Mouse (Mus musculus) adrenal gland, adult 8-10 months (tissue): ENCODE results near the gene Kif1c. TPM values are rescaled to one million over a fixed set of nuclear protein-coding genes. Genes with fewer than 3 reads are reported as not detected.
A peak's percentile ranks its signal among the peaks of the same experiment; 100 is the strongest.

Experiments used
- DNase-seq: peaks from one replicate; pipeline ENCODE4 v3.0.0; 2022
- total RNA-seq, 4 experiments: library from RNA; stranded (reverse); gene quantifications; 2 replicates each; pipeline ENCODE4 v1.2.4; 2022

Kif1c gene
- total RNA-seq, 4 experiments from 2014 or later = 130 to 210 (median 165) TPM

DNA sequence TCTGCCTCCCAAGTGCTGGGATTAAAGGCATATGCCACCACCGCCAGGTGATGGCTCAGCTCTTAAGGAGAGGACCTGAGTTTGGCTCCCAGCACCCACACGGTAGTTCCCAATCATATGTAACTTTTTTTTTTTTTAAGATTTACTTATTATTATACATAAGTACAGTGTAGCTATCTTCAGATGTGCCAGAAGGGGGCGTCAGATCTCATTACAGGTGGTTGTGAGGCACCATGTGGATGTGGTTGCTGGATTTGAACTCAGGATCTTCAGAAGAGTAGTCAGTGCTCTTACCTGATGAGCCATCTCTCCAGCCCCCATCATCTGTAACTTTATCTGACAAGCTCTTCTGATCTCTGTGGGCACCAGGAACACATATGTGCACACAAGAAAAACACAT is 3.0 kb upstream of the Kif1c start:
- DNase-seq = no peak

DNA sequence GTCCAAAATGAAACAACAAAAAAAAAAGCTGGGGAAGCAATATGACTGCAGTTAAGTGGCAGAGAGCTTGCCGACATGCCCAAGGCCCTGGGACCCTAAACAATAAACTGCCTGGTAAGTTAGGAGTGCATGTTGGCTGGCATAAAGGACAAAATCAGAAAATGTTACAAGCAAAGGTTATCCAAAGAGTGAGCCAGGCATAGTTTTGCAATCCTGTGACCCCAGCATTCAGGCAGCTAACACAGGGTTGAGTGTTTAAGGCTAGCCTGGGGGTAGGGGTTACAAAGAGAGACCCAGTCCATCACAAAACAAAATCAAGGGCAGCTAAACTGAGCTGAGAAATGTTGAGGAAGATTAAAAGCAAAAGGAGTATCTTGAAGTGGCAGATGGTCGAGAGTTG is 1.3 kb upstream of the Kif1c start:
- no peak for DNase-seq

DNA sequence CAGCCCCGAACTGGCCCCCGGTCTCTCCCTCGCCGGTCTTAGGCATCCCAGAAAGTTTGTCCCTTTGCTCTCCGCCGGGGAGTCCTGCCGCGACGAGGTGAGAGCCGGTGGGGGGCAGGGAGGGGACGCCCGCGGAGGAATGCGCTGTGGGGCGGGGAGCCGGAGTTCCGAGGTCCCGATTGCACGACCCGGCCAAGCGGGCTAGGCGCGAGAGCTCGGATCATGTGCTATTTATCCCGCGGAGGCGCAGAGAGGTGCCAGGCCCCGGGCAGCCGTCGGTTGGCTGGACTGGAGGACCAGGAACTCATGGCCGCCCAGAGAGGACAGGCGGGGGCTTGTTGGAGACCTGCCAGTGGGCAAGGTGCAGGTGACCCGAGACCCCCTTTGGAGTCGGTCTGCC is 265 bp downstream of the Kif1c start:
- DNase-seq = peak; percentile 67

DNA sequence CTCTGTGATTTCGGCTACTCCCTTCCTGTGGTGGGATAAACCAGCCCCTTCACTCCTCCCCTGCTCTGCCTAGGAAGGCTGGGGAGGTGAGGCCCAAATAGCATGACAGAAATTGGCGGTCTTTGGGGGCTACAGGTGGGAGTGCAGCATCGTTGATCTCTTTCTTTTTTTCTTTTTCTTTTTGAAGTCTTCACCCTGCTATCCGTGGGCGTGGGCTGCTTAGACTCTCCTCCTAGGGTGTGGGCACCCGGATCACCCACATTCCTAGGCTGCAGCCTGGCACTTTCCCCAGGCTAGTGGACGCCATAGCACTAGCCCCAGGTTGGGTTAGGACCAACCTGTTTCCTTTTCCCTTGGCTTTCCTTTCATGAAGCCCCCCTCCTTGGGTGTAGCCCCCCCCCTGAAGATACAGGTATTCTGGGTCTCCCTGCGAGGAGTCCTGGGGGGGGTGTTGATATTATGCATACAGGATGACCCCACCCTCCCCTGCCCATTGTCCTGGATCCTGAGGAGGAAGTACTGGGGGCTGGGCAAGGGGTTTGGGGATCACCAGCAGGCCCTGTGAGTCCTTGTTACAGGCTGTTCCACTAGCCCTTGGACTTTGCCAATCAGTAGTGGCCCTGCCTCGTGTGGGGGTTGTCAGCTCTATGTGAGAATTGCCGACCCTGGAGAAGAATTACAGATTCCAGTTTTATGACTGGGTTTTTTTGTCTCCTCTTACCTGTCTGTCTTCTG is 1.0 kb downstream of the Kif1c start:
- no peak for DNase-seq

DNA sequence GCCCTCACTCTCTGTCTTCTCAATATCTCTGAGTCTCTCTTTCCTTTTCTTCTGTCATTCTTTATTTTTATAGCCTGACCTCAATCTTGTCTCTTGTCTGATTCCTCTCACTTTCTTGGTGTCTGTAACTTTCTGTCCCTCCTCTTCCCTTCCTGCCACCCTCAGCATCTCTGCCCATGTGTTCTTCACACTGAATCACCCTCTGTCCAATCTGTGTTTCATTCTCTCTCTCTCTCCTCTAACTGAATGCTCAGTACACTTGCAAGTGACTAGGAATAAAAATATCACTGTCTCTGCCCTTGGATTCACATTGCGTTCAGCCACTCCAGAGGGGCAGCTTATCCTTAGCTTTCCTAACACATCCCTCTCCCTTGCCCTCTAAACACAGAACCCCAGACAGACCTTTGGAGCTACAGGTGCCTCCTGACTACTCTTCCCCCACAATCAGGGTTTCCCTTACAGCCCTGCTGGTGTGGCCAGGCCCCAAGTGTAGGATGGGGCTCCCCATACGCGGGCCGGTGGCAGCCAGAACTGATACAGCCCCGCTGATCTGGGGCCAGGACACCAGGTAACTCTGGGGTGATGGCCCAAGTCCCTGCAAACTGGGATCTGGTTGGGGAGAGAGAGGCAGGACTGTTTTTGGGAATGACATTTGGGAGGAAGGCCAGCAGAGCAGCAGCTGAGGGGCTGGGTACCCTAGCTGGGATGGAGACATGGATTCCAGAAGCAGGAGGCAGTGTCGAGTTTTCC is 1.8 kb downstream of the Kif1c start:
- no peak for DNase-seq

DNA sequence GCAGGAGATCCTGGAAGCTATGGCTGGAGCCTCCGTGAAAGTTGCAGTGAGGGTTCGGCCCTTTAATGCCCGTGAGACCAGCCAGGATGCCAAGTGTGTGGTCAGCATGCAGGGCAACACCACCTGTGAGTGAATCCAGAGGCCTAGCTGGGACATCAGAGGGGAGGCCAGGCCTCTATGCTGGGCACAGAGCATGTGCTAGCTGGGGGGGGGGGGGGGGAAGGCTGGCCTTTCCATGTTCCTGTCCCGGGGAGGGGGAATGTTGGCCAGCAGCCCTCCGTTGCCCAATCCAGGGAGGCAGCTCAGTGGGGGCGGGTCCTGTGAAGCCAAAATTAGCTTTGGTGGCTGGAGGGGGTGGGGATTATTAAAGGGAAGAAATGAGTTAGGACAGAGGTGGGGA is 2.4 kb downstream of the Kif1c start:
- DNase-seq = no peak

DNA sequence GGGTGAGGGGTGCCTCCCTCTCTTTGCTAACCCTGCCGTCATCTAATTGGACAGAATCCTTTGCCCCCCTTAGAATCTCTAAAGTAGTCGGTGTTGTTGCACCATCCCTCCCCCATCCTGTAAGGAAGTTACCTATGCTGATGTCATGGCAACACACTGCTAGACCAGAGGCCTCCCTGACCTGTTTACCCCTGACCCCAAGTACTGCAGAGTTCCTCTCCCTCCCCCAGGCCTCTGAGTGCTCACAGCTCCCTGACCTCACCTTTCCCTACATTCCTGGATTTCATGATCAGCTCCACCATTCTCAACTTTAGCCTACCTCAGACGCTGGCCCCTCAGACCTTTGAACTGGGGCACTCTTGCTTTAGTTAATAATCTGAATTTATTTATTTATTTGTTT is 5.8 kb downstream of the Kif1c start:
- no peak for DNase-seq

DNA sequence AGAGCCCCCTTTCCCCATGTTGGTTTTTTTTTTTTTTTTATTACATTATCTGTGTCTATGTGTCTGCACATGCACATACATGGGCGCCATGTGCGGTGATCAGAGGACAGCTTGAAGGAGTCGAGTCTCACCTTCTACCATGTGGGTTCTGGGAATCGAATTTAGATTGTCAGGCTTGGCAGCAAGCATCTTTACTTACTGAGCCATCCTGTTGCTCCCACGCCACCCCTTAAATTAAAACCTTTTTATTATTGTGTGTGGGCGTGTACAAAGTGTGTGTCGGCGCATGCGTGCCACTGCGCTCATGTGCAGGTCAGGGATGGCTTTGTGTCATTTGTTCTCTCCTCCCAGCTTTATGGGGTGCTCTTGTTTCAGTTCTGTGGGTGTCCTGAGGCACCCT is 10.7 kb downstream of the Kif1c start:
- no peak for DNase-seq

DNA sequence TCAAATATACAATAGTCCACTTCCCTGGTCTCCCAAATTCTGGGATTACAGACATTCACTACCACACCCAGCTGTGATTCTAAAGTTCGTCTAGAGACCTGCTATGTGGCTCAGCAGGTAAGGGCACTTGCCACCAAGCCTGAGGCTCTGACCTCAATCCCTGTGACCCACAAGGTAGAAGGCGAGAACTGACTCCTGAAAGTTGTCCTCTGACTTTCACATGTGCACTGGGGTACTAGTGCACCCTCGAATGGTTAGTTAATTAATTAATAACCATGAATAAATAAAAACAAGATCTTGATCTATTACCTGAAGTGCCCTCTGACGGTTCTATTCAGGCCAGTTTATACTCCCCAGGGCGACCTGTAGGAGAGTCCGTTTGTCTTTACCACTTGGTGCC is 12.9 kb downstream of the Kif1c start:
- DNase-seq = no peak

DNA sequence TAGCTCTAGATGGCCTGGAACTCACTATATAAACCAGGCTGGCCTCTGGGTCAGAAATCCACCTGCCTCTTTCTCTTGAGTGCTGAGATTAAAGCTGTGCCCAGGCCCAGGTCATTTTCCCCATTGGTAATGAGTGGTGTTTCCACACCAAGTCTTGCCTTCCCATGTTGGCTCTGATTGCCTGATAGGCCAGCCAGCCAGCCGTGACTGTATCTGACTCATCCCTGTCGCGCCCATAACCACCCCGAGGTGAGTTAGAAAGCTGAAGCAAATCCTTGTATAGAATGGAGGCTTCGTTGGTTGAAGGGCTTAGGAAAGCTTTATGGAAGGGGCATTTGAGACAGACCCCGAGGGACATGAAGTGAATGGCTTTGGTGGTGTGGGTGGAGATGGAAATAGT is 15.5 kb downstream of the Kif1c start:
- DNase-seq = no peak

DNA sequence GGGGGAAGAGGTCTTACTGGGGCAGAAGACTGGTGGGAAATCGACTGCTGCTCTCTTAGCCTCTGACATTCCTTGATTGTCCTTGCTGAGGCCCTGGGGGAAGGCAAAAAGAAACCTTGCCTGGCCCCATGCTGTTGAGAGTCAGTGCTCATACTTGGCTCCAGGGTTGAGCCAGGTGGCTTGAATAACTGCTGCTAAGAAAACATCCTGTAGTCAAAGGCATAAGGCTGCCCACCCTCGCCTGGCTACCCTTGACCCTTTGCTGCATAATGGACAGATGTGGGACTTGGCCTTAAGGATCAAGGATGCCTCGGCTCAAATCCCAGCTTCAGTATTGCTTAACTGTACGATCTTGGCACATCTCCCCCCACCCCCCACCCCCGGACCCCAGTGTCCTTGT is 18.1 kb downstream of the Kif1c start:
- DNase-seq = peak; percentile 65

DNA sequence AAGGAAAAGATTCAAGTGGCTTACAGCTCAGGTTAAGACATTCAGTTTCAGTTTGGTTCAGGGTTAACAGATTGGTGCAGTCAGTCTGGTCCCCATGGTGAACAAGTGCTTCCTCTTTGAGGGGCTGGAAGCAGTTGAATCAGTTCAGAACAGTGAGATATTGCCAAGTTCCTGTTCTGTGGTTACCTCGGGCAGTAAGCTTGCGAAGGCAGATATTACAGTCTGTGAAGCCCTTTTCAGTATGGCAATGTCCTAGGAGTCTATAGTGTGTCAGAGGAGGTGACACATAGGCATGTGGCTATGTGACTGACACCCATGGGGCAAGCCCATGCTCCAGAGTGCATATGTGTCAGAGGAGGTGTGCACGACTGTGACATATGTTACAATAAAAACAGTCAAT is 20.2 kb downstream of the Kif1c start:
- DNase-seq = no peak

DNA sequence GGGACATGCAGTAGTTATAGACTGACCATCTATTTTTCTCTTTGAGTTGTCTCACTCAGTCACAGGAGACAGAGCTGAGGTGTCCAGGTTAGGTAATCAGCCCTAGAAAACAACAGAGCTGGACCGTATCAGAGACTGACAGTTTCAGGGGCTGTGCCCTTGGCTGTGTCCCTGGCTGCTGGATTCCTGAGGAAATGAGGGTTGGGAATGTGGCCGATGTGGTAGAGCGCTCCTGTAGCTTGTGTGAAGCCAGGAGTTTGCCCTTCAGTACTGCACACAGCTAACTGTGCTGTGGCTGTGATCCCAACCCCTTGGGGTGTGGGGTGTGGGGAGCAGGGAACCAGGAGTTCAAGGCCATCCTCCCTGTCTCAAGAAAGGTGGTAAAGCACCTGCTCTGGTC is 20.7 kb downstream of the Kif1c start:
- peak; percentile 66 for DNase-seq

DNA sequence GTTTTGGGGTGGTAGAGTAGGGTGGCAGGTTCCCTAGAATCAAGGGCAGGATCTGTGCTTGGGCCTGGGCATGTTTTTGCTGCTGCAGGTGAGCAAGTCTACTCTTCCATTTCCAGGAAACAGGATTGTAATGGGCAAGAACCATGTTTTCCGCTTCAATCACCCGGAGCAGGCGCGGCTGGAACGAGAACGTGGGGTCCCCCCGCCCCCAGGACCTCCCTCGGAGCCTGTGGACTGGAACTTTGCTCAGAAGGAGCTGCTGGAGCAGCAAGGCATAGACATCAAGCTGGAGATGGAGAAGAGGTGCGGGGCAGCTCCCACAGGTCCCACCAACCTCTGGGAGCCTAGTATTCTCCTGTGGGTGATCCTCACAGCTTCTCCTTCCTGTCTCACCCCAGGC is 24.4 kb downstream of the Kif1c start:
- DNase-seq = no peak

DNA sequence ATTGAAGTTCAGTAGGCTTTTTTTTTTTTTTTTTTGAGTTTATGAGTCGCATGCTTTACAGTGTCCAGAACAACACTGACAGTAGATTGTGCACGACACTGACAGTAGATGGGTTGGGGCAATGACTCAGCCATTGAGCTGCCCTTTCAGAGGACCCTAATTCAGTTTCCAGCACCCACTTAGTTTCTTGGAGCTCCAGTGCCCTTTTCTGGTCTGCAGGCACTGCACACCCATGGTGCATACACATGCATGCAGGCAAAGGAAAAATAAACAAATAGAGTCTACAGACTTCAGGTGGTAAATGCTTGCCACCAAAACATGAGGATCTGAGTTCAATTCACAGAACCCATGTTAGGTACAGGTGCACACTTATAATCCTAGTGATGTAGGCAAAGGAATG is 26.2 kb downstream of the Kif1c start:
- DNase-seq = no peak

DNA sequence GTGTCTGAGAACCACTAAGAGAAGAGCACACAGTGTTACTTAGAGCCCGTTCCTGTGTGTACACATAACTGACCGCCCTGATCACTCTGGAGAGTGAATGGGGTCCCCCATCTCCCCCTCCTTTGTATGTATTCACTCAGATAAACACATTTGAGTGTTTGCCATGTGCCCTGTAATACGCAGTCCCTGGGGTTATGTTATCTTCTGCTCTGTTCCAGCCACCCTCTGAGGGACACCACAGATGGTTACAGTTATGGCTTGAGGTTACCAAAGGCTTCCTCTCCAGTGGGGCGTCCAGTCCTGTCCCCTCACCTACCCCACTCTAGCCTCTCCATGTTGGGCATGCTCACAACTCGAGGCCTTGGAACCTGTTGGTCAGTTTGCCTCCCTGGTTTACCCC is 27.0 kb downstream of the Kif1c start:
- no peak for DNase-seq

DNA sequence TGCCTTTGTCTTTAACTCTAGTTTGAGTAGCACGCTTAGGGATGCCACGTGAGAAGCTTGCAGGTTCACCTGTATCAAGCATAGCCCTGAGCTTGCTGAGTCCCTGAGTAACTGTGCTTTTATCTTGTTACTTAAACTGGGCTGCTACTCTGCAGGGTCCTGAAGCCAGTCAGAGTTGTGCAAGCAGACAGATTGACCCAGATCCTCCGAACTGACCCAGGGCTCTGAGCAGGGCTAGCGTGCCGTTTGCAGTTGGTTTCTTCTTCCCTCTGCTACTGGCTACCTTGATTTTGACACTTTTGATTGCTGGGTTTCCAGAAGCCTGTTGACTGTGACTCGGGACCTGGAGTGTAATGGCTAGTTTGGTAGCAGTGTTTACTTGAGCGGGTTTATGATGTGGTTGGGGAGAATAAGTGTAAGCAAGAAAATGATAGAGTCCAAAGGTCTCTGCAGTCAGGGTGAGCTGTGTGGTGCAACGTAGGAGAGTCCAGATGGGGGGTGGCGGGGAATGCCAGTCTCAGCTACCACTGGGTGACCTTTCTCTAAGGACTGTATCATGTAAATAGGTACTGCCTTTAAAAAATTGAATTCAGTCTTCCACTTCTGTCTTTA is 30.2 kb downstream of the Kif1c start:
- DNase-seq = no peak

DNA sequence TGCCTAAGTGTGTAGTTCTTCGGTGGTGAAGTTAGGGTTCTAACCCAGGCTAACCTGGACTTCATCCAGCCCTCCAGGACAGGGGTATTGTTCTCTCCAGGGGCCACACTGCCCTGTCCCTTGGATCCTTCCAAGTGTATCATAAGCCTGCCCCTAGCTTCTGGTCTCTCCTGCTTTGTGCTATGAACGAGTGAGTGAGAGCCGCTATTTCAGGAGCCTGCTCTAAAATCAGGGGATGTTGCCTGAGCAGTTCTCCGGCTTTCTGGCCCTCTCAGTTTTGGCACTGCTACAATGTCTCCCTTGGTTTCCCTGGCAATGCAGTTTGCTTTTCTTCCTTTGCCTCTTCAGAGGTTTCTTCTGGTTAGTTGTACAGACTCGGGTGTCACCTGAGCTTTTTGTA is 30.8 kb downstream of the Kif1c start:
- DNase-seq = no peak

DNA sequence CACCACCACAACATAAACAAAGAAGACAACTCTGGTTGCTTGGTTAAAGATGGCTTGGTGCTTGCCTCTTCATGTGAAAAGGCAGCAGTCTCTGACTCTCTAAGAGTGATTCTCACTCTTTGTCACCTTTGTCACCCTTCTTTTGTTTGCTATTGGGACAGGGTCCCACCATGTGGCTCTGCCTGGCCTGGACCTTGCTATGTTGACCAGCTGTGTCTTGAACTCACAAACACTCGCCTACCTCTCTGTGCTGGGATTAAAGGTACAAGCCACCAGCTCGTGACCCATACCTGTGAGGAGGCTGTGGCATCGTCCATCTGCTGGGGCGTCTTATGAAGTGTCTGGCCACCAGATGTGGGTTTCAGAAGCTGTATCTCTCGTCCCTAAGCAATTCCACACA is 32.9 kb downstream of the Kif1c start:
- no peak for DNase-seq

DNA sequence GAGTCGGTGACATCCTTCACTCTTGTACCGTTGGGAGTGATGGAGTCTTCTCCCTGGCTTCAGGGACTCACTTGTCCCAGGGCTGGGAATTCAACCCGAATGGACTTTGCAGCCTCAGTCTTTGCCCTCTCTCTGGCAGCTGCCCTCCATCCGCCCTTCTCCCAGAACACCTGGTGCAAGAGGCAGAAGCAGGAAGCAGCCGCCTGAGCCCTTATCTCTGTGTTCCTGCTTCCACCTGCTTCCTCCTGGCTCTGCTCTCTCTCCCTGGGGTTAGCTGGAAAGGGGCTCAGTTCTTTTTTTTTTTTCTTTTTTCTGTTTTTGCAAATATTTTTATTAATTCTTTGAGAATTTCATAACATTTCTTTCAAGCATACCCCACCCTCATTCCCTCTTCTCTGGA is 37.4 kb downstream of the Kif1c start:
- no peak for DNase-seq

DNA sequence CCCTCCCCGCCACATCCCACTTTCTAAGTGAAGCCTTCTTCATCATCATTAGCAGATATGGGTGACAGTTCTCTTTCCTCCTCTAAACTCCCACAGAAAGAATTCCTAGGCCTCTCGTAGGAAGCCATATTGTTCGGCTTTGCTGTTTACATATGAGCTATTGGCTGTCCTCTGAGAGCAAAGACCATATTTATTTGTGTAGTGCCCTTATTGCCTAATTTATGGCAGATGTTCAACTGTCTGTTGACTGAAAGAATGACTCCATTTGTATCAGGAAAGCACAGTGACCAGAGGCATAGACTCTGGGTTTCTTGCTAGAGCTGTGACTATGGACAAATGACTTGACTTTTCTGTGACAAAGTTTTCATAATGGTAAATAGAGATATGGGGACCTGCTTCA is 41.3 kb downstream of the Kif1c start:
- DNase-seq = no peak

DNA sequence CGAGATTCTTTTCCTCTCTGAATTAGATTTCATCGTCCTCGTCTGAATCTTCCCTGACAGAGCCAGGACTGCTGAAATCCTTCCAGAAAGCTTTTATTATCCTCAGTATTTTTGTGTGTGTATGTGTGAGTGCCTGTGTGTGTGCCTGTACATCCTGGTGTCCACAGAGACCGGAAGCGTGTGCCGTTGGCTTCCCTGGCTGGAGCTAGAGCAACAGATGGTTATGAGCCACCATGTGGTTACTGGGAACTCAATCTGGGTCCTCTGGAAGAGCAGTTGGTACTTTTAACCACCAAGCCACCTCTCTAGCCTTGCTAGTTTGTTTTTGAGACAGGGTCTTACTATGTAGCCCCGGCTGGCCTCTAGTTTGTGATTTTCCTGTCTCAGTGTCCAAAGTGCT is 41.8 kb downstream of the Kif1c start:
- no peak for DNase-seq

DNA sequence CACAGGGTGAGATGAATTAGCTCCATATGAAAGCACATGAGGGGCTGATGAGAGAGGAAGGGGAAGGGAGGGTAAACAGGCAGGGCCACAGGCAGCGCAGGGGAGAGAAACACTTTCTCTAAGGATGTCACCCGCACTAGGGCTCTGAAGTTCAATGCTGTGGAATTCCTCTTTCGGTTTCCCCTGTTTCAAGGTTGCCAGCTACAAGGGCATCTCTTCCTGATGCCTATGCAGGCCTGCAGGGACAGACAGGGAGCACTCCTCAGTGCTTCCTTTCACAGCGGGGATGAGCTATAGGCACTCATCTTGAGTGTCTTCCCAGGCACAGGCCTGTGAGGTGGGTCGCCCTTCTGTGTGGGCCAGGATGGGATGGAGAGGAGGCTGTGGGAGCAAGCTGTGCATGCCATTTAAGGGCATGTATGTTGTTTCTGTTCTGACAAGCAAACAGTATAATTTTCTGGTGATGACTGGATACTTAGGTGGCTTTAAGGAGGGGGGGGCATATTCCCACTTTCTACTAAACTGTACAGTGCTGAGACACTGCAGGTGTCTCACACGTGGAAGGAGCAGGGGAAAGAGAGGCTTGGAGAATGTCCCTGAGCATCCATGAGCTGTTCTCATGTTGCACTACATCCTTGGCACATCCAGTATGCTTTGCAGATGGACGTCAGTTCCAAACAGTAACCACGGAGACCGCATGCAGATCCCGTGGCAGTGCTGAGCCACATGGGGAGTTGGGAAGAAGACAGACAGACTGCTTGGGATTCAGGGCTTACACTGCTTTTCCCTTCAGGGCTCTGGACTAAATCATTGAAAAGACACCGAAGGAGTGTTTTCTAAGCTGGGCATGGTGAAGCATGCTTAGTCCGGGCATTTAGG is 42.5 kb downstream of the Kif1c start:
- peak; percentile 37 for DNase-seq
